Mouse (Mus musculus): Measurements from ENCODE around the gene Igf1.

Igf1 gene

GRCm38 (mm10) chr10:87894461-87895120 is 36.5 kb downstream of the Igf1 start:
- in situ Hi-C loops (cut with MboI) = no loop called here

GRCm38 (mm10) chr10:87895351-87895750 is 37.3 kb downstream of the Igf1 start:
- in situ Hi-C loops (cut with MboI) = no loop called here

- in situ Hi-C loops (cut with MboI) = no loop called here
Observed at GRCm38 (mm10) chr10:87897331-87897730, 39.3 kb downstream of the Igf1 start.

- in situ Hi-C loops (cut with MboI) = no loop called here
Observed at GRCm38 (mm10) chr10:87898826-87899225, 40.8 kb downstream of the Igf1 start.

GRCm38 (mm10) chr10:87901916-87902315 is 43.9 kb downstream of the Igf1 start:
- in situ Hi-C loops (cut with MboI) = no loop called here

- in situ Hi-C loops (cut with MboI) = no loop called here
Observed at GRCm38 (mm10) chr10:87904324-87904723, 46.3 kb downstream of the Igf1 start.

GRCm38 (mm10) chr10:87905087-87905486 is 47.0 kb downstream of the Igf1 start:
- in situ Hi-C loops (cut with MboI) = no loop called here

- in situ Hi-C loops (cut with MboI) = no loop called here
Observed at GRCm38 (mm10) chr10:87906121-87906520, 48.1 kb downstream of the Igf1 start.

GRCm38 (mm10) chr10:87906757-87907307 is 48.8 kb downstream of the Igf1 start:
- in situ Hi-C loops (cut with MboI) = no loop called here

GRCm38 (mm10) chr10:87913852-87914251 is 55.8 kb downstream of the Igf1 start:
- in situ Hi-C loops (cut with MboI) = no loop called here

GRCm38 (mm10) chr10:87914932-87915331 is 56.9 kb downstream of the Igf1 start:
- in situ Hi-C loops (cut with MboI) = no loop called here

GRCm38 (mm10) chr10:87915782-87916181 is 57.7 kb downstream of the Igf1 start:
- in situ Hi-C loops (cut with MboI) = no loop called here

GRCm38 (mm10) chr10:87922263-87922662 is 64.2 kb downstream of the Igf1 start:
- in situ Hi-C loops (cut with MboI) = no loop called here

GRCm38 (mm10) chr10:87926564-87926963 is 68.5 kb downstream of the Igf1 start:
- in situ Hi-C loops (cut with MboI) = no loop called here

GRCm38 (mm10) chr10:87927131-87927609 is 69.1 kb downstream of the Igf1 start:
- in situ Hi-C loops (cut with MboI) = no loop called here

- in situ Hi-C loops (cut with MboI) = no loop called here
Observed at GRCm38 (mm10) chr10:87948192-87948591, 90.1 kb downstream of the Igf1 start.

- in situ Hi-C loops (cut with MboI) = no loop called here
Observed at GRCm38 (mm10) chr10:87971536-87971935, 113.5 kb downstream of the Igf1 start.

- in situ Hi-C loops (cut with MboI) = no loop called here
Observed at GRCm38 (mm10) chr10:87973911-87974631, 116.0 kb downstream of the Igf1 start.

GRCm38 (mm10) chr10:87985375-87985774 is 127.3 kb downstream of the Igf1 start:
- in situ Hi-C loops (cut with MboI) = no loop called here

GRCm38 (mm10) chr10:87986201-87986600 is 128.1 kb downstream of the Igf1 start:
- in situ Hi-C loops (cut with MboI) = no loop called here

All from mature B cell (primary cell).